Mouse (Mus musculus): ENCODE measurements around the gene Cox17.

Cox17 gene

DNA sequence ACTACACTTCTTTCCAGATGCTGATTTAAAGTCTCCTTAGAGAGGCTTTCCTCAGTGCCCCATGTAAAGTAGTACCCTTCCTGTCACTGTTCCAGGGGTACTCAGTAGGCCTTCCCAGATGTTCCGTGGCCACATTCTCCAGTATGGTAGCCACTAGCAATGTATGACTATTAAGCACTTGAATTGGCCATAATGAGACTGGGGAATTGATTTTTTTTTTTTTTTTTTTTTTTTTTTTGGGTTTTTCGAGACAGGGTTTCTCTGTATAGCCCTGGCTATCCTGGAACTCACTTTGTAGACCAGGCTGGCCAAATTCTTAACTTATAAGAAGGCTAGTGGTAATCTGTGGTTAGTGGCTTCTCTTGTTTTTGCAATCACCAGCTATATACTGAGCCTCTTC, 3.1 kb downstream of the Cox17 start:
- no peak for DNase-seq (ENCODE audit: low read depth, low spot score)

- no peak for DNase-seq (ENCODE audit: low read depth, low spot score)
Measured at GRCm38 (mm10) chr16:38350361-38350855, 3.6 kb downstream of the Cox17 start.

DNA sequence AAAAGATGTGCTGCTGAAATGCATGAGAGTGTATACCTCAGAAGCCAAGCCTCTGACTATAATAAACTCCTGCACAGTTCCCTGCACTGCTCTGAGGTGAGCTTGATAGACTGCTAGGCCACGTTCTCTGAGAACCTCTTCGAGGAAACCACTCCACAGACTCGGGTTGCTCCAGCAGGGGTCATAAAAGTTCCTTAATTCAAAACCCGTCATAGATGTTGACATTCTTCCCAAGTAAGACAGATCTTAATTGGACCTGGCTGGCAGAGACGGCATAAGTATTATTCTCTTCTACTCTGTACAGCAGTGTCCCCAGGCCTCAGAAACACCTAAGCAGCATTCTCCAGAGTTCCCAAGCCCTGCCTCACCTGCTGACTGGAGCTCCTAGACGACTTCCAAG, 4.1 kb downstream of the Cox17 start:
- no peak for DNase-seq (ENCODE audit: low read depth, low spot score)

DNA sequence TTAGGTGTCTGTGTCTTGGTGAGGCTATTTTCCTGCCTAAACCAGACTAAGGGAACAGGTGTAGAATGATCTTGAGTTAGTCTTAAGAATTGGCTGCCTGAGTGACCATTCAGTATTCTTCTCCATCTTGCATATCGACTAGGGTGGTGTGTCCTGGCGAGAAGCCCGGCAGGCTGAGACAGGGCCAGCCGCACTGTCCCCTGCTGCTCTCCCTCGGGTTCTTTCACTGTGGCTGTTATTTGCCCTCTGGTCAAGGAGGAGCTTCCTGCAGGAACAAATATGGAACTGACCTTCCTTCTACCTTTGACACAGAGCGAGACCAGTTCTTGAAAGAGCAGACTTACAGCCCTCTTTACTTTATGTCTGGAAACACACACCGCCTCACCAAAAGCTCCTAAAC, 5.2 kb downstream of the Cox17 start:
- no peak for DNase-seq (ENCODE audit: low read depth, low spot score)

GRCm38 (mm10) chr16:38352851-38353250, 6.1 kb downstream of the Cox17 start:
- no peak for DNase-seq (ENCODE audit: low read depth, low spot score)

- no peak for DNase-seq (ENCODE audit: low read depth, low spot score)
Measured at GRCm38 (mm10) chr16:38353642-38354041, 6.9 kb downstream of the Cox17 start.

GRCm38 (mm10) chr16:38354185-38354913, 7.6 kb downstream of the Cox17 start:
- no peak for DNase-seq (ENCODE audit: low read depth, low spot score)

DNA sequence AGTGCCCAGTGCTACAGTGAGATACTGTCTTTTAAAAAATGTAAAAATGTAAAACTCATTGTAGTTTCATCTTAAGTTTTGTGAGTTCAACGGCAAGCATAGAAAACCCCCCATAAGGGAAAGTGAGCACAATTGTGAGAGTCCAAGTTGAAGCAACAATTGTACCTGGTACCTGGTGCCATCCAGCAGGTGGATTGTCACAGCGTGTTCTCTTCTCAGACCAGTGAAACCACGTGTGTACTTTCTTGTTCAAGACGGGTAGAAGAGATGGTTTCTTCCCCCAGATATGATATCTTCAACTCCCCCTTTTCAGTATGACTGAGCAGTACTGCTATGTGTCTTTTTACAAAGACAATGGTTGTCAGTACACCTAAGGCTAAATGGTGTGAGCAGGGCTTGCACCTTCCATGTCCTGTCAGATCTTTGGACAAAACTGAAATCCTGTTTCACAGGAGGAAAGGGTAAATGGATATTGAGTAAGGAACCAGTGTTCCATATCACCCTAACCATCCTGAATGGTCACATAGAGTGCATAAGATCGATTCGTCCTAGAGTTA, 11.5 kb downstream of the Cox17 start:
- no peak for DNase-seq (ENCODE audit: low read depth, low spot score)

DNA sequence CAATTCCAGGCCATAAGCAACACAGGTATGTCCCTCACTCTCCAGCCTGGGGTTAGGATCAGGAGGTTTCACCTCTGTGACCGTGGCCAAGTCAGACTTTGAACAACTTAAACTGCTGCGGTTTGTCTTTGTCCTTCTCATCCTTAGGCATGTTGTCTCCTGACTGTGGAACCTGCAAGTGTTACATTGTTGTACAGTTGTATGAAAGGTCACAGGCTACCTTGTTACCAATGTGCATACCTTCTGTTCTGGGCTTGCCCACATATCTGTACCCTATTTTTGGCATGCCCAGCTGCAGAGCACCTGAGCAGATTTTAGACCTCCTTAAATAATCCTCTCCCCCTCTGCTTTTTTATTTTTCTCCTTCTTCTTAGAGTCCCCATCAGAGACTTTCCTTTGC, 12.4 kb downstream of the Cox17 start:
- no peak for DNase-seq (ENCODE audit: low read depth, low spot score)

DNA sequence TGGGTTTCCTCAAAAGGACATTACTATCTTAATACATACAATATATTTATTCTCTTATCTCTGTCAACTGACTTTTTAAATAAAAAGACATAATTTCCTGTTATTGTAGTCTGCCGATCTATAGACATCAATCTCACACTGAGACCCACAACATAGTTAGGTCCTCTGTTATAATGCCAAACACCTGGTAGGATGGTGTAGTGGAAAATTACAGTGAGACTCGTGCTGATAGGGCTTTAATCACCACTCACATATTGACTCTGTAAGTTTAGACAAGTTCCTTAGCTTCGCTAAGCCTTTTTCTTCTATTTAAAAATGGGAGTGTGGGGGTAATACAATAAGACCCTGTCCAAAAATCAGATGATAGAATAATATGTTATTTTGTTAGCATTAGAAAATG, 13.1 kb downstream of the Cox17 start:
- no peak for DNase-seq (ENCODE audit: low read depth, low spot score)

DNA sequence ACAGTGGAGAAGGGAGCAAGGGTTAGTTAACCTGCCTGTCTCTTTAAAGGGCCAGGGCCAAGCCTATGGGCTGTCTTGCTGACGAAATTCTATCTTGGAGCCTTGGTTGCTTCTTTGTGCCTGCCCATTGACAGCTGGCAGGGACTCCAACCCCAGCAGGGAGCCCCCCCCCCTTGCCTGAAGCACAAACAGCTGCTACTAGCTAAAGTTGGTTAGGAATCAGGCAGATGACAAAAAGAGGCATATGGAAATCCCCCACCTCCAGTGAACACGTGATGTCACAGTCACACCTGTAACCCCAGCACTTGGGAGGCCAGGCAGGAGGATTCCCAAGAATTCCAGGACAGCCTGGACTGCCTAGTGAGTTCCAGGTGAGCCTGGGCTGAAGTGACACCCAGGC, 13.5 kb downstream of the Cox17 start:
- no peak for DNase-seq (ENCODE audit: low read depth, low spot score)

DNA sequence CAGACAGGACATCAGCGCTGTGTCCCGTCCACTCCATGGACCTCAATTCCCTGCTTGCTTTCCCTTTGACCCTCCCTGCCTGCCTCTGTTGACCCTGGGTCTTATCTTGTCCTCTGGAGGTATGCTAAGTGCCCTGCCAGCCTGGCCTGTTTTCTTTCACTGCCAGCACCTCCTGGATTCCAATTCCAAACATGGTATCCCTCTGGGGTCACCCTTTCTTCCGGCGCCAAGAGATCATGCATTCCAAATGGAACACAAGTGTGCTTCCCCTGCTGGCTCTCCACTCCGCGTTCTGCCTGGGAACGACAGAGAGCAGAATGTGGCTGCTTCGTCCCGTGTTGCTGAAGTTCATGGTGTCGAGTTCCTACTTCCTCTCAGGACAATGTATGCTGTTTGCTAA, 15.1 kb downstream of the Cox17 start, which contains the start of gene Popdc2:
TSS of gene Popdc2 (plus strand) at position 277 of the 400 bp plus-strand sequence.
- DNase-seq (ENCODE audit: low read depth, low spot score), result no peak

DNA sequence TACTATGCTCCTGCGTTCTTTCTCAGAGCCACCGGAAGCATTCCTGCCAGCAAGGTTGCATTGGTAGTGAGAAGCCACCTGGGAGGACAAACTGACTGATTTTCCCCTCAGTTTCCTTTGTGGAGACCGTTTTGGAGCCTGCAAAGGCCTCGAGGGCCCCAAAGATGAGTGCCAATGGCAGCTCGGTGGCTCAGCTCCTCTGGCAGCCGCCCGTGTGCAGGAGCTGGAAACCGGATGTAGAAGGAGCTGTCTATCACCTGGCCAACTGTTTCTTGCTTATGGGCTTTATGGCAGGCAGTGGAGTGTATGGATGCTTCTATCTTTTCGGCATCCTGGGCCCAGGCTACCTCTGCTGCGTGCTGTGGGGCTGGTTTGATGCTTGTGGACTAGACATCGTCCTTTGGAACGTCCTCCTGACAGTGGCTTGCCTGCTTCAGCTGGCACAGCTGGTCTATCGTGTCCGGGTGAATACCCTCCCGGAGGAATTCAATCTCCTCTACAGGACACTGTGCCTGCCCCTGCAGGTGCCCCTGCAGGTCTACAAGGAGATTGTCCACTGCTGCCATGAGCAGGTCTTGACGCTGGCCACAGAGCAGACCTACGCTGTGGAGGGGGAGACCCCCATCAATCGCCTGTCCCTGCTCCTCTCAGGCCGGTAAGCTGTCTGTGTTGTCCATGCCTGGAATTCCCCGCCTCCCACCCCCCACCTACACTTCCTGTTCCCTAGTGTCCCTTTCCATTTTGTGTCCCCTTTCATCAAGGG, 15.9 kb downstream of the Cox17 start:
- DNase-seq (ENCODE audit: low read depth, low spot score), result no peak

DNA sequence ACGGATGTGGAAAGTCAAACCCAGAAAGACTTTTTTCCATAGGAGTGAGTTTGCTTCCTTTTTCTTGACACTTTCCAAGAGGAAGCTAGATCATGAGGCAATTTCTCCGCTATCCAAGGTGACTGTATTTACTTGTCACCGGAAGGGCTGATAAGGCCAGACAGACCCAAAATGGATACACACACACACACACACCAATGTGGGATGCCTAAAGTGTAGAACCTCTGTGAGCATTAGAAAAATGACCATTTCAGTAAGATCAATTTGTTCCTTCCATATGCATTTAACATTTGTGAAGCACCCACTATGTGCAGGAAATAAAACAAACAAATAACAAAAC, 16.4 kb downstream of the Cox17 start:
- DNase-seq (ENCODE audit: low read depth, low spot score), result no peak

GRCm38 (mm10) chr16:38363657-38364056, 16.9 kb downstream of the Cox17 start:
- no peak for DNase-seq (ENCODE audit: low read depth, low spot score)

GRCm38 (mm10) chr16:38365390-38365789, 18.6 kb downstream of the Cox17 start:
- DNase-seq (ENCODE audit: low read depth, low spot score), result no peak

DNA sequence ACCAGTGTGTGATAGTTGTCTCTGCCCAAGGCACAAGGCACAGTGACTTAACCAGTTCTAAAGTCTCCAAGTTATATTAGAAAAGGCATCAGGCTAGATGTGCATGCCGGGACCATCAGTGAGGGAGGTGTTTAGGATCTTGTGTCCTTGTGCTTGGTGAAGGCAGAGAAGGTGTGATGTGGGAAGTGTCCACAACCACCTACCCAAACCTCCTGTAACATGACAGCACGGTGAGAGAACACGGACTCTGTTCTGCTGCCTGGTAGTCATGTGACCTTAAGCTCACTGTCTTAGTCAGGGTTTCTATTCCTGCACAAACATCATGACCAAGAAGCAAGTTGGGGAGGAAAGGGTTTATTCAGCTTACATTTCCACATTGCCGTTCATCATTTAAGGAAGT, 19.4 kb downstream of the Cox17 start:
- DNase-seq (ENCODE audit: low read depth, low spot score), result no peak

- peak; percentile 92 for DNase-seq (ENCODE audit: low read depth, low spot score)
Measured at GRCm38 (mm10) chr16:38368336-38368735, 21.5 kb downstream of the Cox17 start.

DNA sequence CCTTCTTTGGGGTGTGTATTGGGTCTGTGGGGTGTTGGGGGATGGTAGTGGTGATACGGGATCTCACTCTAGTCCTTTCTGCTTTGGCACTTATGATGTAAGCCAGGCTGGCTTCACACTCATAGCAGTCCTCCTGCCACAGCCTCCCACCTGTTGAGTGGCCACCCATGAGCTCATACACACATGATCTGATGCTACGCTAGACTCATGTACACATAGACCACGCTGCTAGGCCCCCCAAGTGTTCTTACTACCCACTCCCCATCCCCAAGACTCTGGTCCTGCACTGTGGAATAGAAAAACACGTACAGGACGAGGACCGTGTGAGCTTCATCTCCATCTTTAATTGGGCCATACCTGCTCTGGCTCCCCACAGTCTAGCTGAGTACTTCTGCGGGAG, 22.2 kb downstream of the Cox17 start:
- DNase-seq (ENCODE audit: low read depth, low spot score), result no peak

DNA sequence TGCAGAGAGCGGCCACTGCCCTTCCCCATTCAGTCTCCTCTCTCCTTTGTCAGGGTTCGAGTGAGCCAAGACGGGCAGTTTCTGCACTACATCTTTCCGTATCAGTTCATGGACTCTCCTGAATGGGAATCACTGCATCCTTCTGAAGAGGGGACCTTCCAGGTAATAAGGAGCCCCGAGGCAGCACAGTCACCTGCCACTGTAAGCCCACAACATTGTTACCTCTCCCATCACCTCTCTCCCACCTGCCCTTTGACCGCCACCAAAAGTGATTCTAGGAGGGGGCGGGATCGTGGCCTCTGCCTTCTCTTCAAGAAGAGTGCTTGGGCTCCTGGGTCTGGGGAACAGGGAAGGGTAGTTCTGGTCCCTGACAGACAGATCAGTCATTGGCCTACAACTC, 22.6 kb downstream of the Cox17 start:
- DNase-seq (ENCODE audit: low read depth, low spot score), result no peak

DNA sequence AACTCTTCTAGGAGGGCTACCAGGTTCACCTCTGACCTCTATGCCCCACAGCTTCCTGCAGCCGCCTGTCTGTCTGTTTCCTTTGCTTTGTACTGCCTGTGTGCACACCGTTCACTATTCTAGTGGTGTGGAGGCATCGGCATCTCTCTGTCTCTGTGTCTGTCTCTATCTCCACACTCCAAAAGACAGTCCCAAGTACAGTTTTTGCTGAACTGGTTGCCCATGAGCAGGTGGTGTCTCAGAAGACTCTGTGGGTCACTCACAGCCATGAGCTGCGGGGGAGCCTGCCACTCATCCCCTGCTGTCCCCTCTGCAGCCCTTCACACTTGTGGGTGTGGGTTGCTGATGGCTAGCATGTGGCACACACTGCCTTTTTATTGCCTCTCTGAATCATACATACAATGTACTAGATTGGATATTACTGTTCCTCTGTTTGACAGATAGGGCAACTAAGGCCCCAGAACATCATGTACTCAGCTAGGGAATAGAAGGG, 23.2 kb downstream of the Cox17 start:
- no peak for DNase-seq (ENCODE audit: low read depth, low spot score)

DNA sequence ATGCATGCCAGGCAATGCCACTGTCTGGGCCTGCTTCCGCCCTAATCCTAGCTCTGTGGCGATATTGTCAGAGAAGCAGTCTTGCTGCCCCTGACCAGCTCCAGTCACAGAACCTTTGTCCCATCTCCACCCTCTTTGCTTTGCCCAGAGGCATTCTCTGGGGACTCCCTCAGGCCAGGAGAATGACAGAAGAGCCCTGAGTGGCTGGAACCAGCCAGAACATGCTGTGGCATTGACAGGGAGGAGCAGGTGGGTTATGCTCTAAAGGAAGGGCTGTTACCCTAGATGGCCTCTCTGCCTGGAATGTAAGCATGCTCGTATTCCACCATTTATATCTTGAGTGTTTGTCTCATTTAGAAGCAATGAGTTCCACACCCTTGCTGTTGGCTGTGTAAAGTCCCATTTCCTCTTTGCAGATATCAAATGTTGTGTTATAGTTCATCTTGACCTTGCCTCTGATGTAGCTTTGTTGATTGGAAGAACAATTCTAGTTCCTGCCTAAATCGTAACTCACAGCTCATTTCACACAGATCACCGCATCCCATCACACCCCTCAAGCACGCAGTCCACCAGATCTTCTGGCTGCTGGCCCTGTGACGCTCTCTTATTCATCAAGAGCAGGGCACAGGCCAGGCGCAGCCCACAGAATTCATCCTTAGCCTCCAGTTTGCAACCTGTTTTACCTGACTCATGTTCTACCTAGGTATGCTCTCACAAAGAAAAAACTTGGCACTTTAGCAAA, 24.0 kb downstream of the Cox17 start:
- DNase-seq (ENCODE audit: low read depth, low spot score), result no peak
